Mouse (Mus musculus): Measurements from ENCODE around the gene Mrgpre.

Gene Mrgpre

GRCm38 (mm10) chr7:143783996-143784829 lies at the start of gene Mrgpre:
Gene Mrgpre (minus strand): TSS chr7:143784500.
- in situ Hi-C loops (cut with MseI, MboI), result no loop called here

GRCm38 (mm10) chr7:143833581-143834190 lies 49.4 kb upstream of the Mrgpre start:
- in situ Hi-C loops (cut with MseI, MboI), result loop anchor here in 1 of 2 experiments (10.0 kb wide), 1 partner anchor 71 kb away; no protein-coding TSS in a partner anchor

GRCm38 (mm10) chr7:143832611-143833010 lies 48.3 kb upstream of the Mrgpre start:
- in situ Hi-C loops (cut with MseI, MboI), result loop anchor here in 1 of 2 experiments (10.0 kb wide), 1 partner anchor 72 kb away; no protein-coding TSS in a partner anchor

- in situ Hi-C loops (cut with MseI, MboI), result loop anchor here in 1 of 2 experiments (10.0 kb wide), 1 partner anchor 73 kb away; no protein-coding TSS in a partner anchor
These were observed 47.9 kb upstream of the Mrgpre start for GRCm38 (mm10) chr7:143832196-143832595.

- in situ Hi-C loops (cut with MseI, MboI), result loop anchor here in 1 of 2 experiments (10.0 kb wide), 1 partner anchor 74 kb away; no protein-coding TSS in a partner anchor
These were observed 46.1 kb upstream of the Mrgpre start for GRCm38 (mm10) chr7:143830399-143830798.

GRCm38 (mm10) chr7:143829504-143830331 lies 45.4 kb upstream of the Mrgpre start:
- in situ Hi-C loops (cut with MseI, MboI), result loop anchor here in 1 of 2 experiments (10.0 kb wide), 1 partner anchor 75 kb away; no protein-coding TSS in a partner anchor

GRCm38 (mm10) chr7:143826985-143827384 lies 42.7 kb upstream of the Mrgpre start:
- in situ Hi-C loops (cut with MseI, MboI), result no loop called here

GRCm38 (mm10) chr7:143823266-143823605 lies 38.9 kb upstream of the Mrgpre start:
- in situ Hi-C loops (cut with MseI, MboI), result no loop called here

GRCm38 (mm10) chr7:143822375-143823265 lies 38.3 kb upstream of the Mrgpre start, which contains the start of the genes Nadsyn1 and Dhcr7:
Gene Nadsyn1 (minus strand): TSS chr7:143822849.
Gene Dhcr7 (plus strand): TSS chr7:143823145.
- in situ Hi-C loops (cut with MseI, MboI), result no loop called here

GRCm38 (mm10) chr7:143821241-143821640 lies 36.9 kb upstream of the Mrgpre start:
- in situ Hi-C loops (cut with MseI, MboI), result no loop called here

GRCm38 (mm10) chr7:143819201-143819600 lies 34.9 kb upstream of the Mrgpre start:
- in situ Hi-C loops (cut with MseI, MboI), result no loop called here

- in situ Hi-C loops (cut with MseI, MboI), result loop anchor here in 1 of 2 experiments (10.0 kb wide), 1 partner anchor 96 kb away; no protein-coding TSS in a partner anchor
These were observed 24.6 kb upstream of the Mrgpre start for GRCm38 (mm10) chr7:143808909-143809308.

- in situ Hi-C loops (cut with MseI, MboI), result loop anchor here in 1 of 2 experiments (10.0 kb wide), 1 partner anchor 100 kb away; no protein-coding TSS in a partner anchor
These were observed 20.9 kb upstream of the Mrgpre start for GRCm38 (mm10) chr7:143805199-143805624.

GRCm38 (mm10) chr7:143801195-143802065 lies 17.1 kb upstream of the Mrgpre start:
- in situ Hi-C loops (cut with MseI, MboI), result loop anchor here in 1 of 2 experiments (10.0 kb wide), 1 partner anchor 103 kb away; no protein-coding TSS in a partner anchor

GRCm38 (mm10) chr7:143800770-143801169 lies 16.5 kb upstream of the Mrgpre start:
- in situ Hi-C loops (cut with MseI, MboI), result loop anchor here in 1 of 2 experiments (10.0 kb wide), 1 partner anchor 104 kb away; no protein-coding TSS in a partner anchor

- in situ Hi-C loops (cut with MseI, MboI), result no loop called here
These were observed 14.5 kb upstream of the Mrgpre start for GRCm38 (mm10) chr7:143798783-143799182.

- in situ Hi-C loops (cut with MseI, MboI), result no loop called here
These were observed 8.8 kb upstream of the Mrgpre start for GRCm38 (mm10) chr7:143793121-143793520.

GRCm38 (mm10) chr7:143792336-143792985 lies 8.2 kb upstream of the Mrgpre start:
- in situ Hi-C loops (cut with MseI, MboI), result no loop called here

Measured in mouse trophoblast stem cell (cell line).